Mouse (Mus musculus) embryonic facial prominence, embryonic 11.5 days (tissue): ENCODE results near the gene Rab38. TPM values are rescaled to one million over a fixed set of nuclear protein-coding genes. Genes with fewer than 3 reads are reported as not detected.

Experiments
- ATAC-seq: fragments of 200-750 bp; cut with Nextera tagmentation; replicated peaks from 2 replicates; pipeline ENCODE4 v1.8.0; 2017; ENCODE audit warnings: low read depth; ENCODE audit not compliant: insufficient number of reproducible peaks, low FRiP score, low TSS enrichment
- DNase-seq: peaks from one replicate; pipeline ENCODE4 v3.0.0-alpha.2; 2015; ENCODE audit warnings: low spot score
- H3K27ac ChIP-seq: fragments of 300-500 bp; sonication (generic); replicated peaks from 2 replicates; pipeline ENCODE4 v1.5.1; 2014; ENCODE audit warnings: mild to moderate bottlenecking, low read depth, low read length, control low read depth
- H3K27me3 ChIP-seq: fragments of 300-500 bp; sonication (generic); 2 replicates; pipeline ENCODE4 v1.6.1; 2014; ENCODE audit warnings: mild to moderate bottlenecking, low read length, moderate library complexity, mixed read lengths; ENCODE audit not compliant: control insufficient read depth, insufficient read depth
- H3K36me3 ChIP-seq: fragments of 300-500 bp; sonication (generic); replicated peaks from 2 replicates; pipeline ENCODE4 v1.6.1; 2014; ENCODE audit warnings: low read depth, mild to moderate bottlenecking, low read length, moderate library complexity, mixed read lengths; ENCODE audit not compliant: control insufficient read depth, insufficient read depth
- H3K4me1 ChIP-seq: fragments of 300-500 bp; sonication (generic); 2 replicates; pipeline ENCODE4 v1.6.1; 2014; ENCODE audit warnings: low read length, mixed read lengths; ENCODE audit not compliant: control insufficient read depth, insufficient read depth
- H3K4me2 ChIP-seq: fragments of 300-500 bp; sonication (generic); 2 replicates; pipeline ENCODE4 v1.6.1; 2014; ENCODE audit warnings: low read depth, mild to moderate bottlenecking, control low read depth, low read length, moderate library complexity
- H3K4me3 ChIP-seq: fragments of 300-500 bp; sonication (generic); 2 replicates; pipeline ENCODE4 v1.5.1; 2014; ENCODE audit warnings: low read depth, low read length, control low read depth
- H3K9ac ChIP-seq: fragments of 300-500 bp; sonication (generic); replicated peaks from 2 replicates; pipeline ENCODE4 v1.6.1; 2014; ENCODE audit warnings: mild to moderate bottlenecking, control low read depth, low read length
- H3K9me3 ChIP-seq: fragments of 300-500 bp; sonication (generic); replicated peaks from 2 replicates; pipeline ENCODE4 v1.6.1; 2016; ENCODE audit warnings: mild to moderate bottlenecking, low read length, inconsistent platforms, mixed read lengths; ENCODE audit not compliant: control insufficient read depth
- WGBS: fragments of 180-500 bp; shearing (Covaris S2); extraction: QIAGEN DNeasy Blood & Tissue Kit; methylation state at CpG from one replicate; pipeline ENCODE4 v1.1.7; 2014; 5-methylcytosine and 5-hydroxymethylcytosine counted together
- polyA plus RNA-seq: library from polyadenylated mRNA; unstranded; fragments of >200 nt; fragmentation: Nextera tagmentation; extraction: Ambion mirVana; gene quantifications from 2 replicates; pipeline ENCODE4 v1.2.1, GENCODE M21; 2014

The Rab38 gene
- 10.5 and 11.0 TPM in 2 replicates for polyA plus RNA-seq

GRCm38 (mm10) chr7:88429786-88430691 lies at the start of gene Rab38:
Gene Rab38 (plus strand): TSS chr7:88430273.
- H3K4me1 ChIP-seq, result no peaks in the 10 kb centered on the region
- peak within 1 kb of the TSS; percentile 56 for H3K4me3 ChIP-seq
- 1% methylated on average over 35 of the region's 35 CpGs for WGBS
- H3K4me2 ChIP-seq, result peak within 1 kb of the TSS; percentile 93
- H3K27me3 ChIP-seq, result no peaks in the 10 kb centered on the region
- no peaks in the 10 kb centered on the region for H3K9me3 ChIP-seq
- no peak within 1 kb of the TSS for H3K27ac ChIP-seq
- DNase-seq (peak; percentile 76), ATAC-seq (peak; percentile 99)
- H3K36me3 ChIP-seq, result no peaks in the 10 kb centered on the region
- H3K9ac ChIP-seq, result peak within 1 kb of the TSS; percentile 57

- ATAC-seq (no peak), DNase-seq (no peak)
- 74% methylated on average over 1 of the region's 1 CpGs for WGBS
- Histone ChIP-seq H3K9me3 (no peaks in the 10 kb centered on the region), H3K9ac (no peak overlapping the region), H3K4me1 (no peaks in the 10 kb centered on the region), H3K4me3 (no peak overlapping the region), H3K27ac (no peak overlapping the region), H3K36me3 (no peaks in the 10 kb centered on the region), H3K27me3 (no peaks in the 10 kb centered on the region), H3K4me2 (no peak overlapping the region)
Measured at GRCm38 (mm10) chr7:88394568-88394967, 35.5 kb upstream of the Rab38 start.

- Histone ChIP-seq H3K27ac (no peak overlapping the region), H3K4me1 (no peaks in the 10 kb centered on the region), H3K27me3 (no peaks in the 10 kb centered on the region), H3K9me3 (no peaks in the 10 kb centered on the region), H3K9ac (no peak overlapping the region), H3K36me3 (no peaks in the 10 kb centered on the region), H3K4me2 (no peak overlapping the region), H3K4me3 (no peak overlapping the region)
- 28% methylated on average over 2 of the region's 2 CpGs for WGBS
- DNase-seq (no peak), ATAC-seq (no peak)
Measured at GRCm38 (mm10) chr7:88395745-88396144, 34.3 kb upstream of the Rab38 start.

- Histone ChIP-seq H3K27ac (no peak overlapping the region), H3K4me1 (no peaks in the 10 kb centered on the region), H3K9me3 (no peaks in the 10 kb centered on the region), H3K4me2 (no peak overlapping the region), H3K4me3 (no peak overlapping the region), H3K36me3 (no peaks in the 10 kb centered on the region), H3K27me3 (no peaks in the 10 kb centered on the region), H3K9ac (no peak overlapping the region)
- ATAC-seq (no peak), DNase-seq (no peak)
- WGBS, result 93% methylated on average over 1 of the region's 1 CpGs
Measured at GRCm38 (mm10) chr7:88405311-88405710, 24.8 kb upstream of the Rab38 start.

GRCm38 (mm10) chr7:88406466-88406865 lies 23.6 kb upstream of the Rab38 start:
- Histone ChIP-seq H3K4me3 (no peak overlapping the region), H3K4me2 (no peak overlapping the region), H3K27ac (no peak overlapping the region), H3K27me3 (no peaks in the 10 kb centered on the region), H3K36me3 (no peaks in the 10 kb centered on the region), H3K9ac (no peak overlapping the region), H3K4me1 (no peaks in the 10 kb centered on the region), H3K9me3 (no peaks in the 10 kb centered on the region)
- 73% methylated on average over 2 of the region's 2 CpGs for WGBS
- no peak for DNase-seq
- no peak for ATAC-seq

GRCm38 (mm10) chr7:88421821-88422220 lies 8.3 kb upstream of the Rab38 start:
- Histone ChIP-seq H3K9ac (no peak overlapping the region), H3K27me3 (no peaks in the 10 kb centered on the region), H3K4me3 (no peak overlapping the region), H3K36me3 (no peaks in the 10 kb centered on the region), H3K9me3 (no peaks in the 10 kb centered on the region), H3K27ac (no peak overlapping the region), H3K4me1 (no peaks in the 10 kb centered on the region), H3K4me2 (no peak overlapping the region)
- DNase-seq (no peak), ATAC-seq (no peak)

- Histone ChIP-seq H3K27ac (no peak overlapping the region), H3K27me3 (no peaks in the 10 kb centered on the region), H3K9me3 (no peaks in the 10 kb centered on the region), H3K4me1 (no peaks in the 10 kb centered on the region), H3K4me2 (no peak overlapping the region), H3K4me3 (no peak overlapping the region), H3K36me3 (no peaks in the 10 kb centered on the region), H3K9ac (no peak overlapping the region)
- no peak for ATAC-seq
- 80% methylated on average over 2 of the region's 2 CpGs for WGBS
- DNase-seq, result no peak
Measured at GRCm38 (mm10) chr7:88423889-88424288, 6.2 kb upstream of the Rab38 start.

- H3K4me3 ChIP-seq, result no peak overlapping the region
- H3K27me3 ChIP-seq, result no peaks in the 10 kb centered on the region
- H3K9ac ChIP-seq, result no peak overlapping the region
- no peak for DNase-seq
- no peak overlapping the region for H3K27ac ChIP-seq
- no peaks in the 10 kb centered on the region for H3K9me3 ChIP-seq
- ATAC-seq, result no peak
- no peaks in the 10 kb centered on the region for H3K4me1 ChIP-seq
- no peaks in the 10 kb centered on the region for H3K36me3 ChIP-seq
- no peak overlapping the region for H3K4me2 ChIP-seq
- 68% methylated on average over 3 of the region's 3 CpGs for WGBS
Measured at GRCm38 (mm10) chr7:88425744-88426143, 4.3 kb upstream of the Rab38 start.
